Mouse (Mus musculus) neutrophil, adult 5-6 weeks (primary cell): ENCODE data around the gene Magi1. TPM values are rescaled to one million over a fixed set of nuclear protein-coding genes. Genes with fewer than 3 reads are reported as not detected.

ENCODE experiments used
- ATAC-seq: fragments of 151-379, 151-347 bp; 2 replicates; pipeline ENCODE4 v1.8.0; 2017; ENCODE audit warnings: mild to moderate bottlenecking, moderate TSS enrichment; ENCODE audit not compliant: insufficient number of reproducible peaks, poor library complexity, low FRiP score, severe bottlenecking; ENCODE audit errors: extremely low read depth
- total RNA-seq: library from RNA; stranded (forward); fragments of 200-1000 nt; gene quantifications from 2 replicates; pipeline ENCODE4 v1.2.3, GENCODE M21; 2017

Magi1 gene
- total RNA-seq, 1 experiment from 2014 or later: not detected

- ATAC-seq: no peak
Observed at GRCm38 (mm10) chr6:93822221-93822897, 461.4 kb downstream of the Magi1 start.

- ATAC-seq: no peak
Observed at GRCm38 (mm10) chr6:93821512-93821911, 462.2 kb downstream of the Magi1 start.

GRCm38 (mm10) chr6:93819888-93820287 is 463.8 kb downstream of the Magi1 start:
- no peak for ATAC-seq

- ATAC-seq: no peak
Observed at GRCm38 (mm10) chr6:93819282-93819681, 464.4 kb downstream of the Magi1 start.

- ATAC-seq: no peak
Observed at GRCm38 (mm10) chr6:93818494-93818893, 465.2 kb downstream of the Magi1 start.

- no peak for ATAC-seq
Observed at GRCm38 (mm10) chr6:93805407-93805936, 478.2 kb downstream of the Magi1 start.

DNA sequence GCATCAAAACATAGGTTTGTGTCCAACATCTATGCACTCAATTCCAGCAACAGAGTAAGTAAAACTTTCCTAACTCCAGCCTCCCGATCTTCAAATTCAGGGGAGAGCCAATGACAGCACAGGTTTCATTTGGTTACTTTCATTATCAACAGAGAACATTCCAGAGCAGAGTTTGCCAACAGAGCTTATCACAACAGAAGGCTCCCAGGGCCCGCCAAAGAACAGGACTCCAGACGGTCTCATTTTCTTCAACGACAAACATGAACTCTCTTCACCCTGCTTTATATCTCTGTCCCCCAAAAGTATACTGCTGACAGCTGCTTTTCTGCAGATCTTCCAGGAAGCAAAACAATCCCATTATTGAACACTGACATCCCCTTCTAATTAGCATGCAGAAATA is 481.3 kb downstream of the Magi1 start:
- ATAC-seq: no peak

DNA sequence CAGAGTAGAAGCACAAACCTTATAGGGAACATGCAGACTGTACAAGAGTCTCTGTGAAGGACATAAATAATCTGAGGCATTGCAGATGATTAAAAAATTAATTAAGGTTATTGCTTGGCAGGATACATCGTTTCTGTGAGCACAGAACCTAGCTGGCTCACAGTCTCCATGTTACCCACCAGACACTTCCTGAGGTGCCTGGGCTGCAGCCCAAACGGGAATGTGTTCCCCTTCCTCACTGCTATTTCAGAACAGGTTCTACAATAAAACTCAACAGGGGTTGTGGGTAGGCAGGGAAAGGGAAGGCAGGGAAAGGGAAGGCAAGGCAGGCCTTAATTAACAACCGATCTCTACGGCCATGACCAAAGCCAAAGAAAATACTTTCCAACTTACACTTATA is 483.3 kb downstream of the Magi1 start:
- no peak for ATAC-seq

DNA sequence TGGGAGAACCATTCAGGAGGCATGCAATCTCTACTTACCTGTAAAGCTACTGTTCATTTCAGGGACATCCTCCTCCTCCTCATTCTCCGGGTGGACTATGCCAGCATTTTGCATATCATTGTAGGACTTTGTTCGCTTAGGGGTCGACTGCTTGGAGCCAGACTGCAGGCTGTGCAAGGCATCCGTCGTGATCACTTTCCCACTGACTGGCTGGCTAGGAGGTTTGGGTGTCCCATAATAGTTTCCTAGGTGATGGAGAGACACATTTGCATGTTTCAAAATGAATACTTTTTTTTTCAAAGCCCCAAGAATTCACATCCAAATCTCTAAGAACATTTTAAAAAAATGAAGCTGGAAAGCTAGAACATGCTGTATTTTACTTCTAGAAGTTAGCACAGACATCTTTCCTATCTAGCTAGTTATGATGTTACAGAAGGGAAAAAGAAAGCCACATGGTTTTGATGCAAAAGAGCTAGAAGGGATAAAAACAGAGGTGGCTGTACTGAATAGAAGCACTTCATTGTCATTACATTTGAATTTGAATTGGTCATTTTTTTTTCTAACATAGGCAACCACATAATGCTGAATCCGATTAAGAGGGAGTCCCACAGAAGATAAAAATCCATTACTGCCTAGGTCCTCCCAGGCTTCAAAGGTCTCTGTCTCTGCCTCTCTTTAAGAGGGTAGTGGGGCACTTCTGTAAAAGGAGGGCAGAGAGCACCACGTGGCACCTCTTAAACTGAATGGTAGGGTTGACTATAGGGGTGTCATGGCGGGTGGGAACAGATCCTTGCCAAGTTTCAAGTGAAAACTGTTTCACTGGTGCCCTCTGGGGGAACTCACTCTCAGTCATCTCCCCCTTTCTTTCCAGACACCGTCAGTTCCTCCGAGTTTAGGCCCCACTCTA is 491.2 kb downstream of the Magi1 start:
- no peak for ATAC-seq

- ATAC-seq: no peak
Observed at GRCm38 (mm10) chr6:93789721-93790120, 494.0 kb downstream of the Magi1 start.

GRCm38 (mm10) chr6:93787042-93787441 is 496.7 kb downstream of the Magi1 start:
- ATAC-seq: no peak

- no peak for ATAC-seq
Observed at GRCm38 (mm10) chr6:93786220-93786619, 497.5 kb downstream of the Magi1 start.

- no peak for ATAC-seq
Observed at GRCm38 (mm10) chr6:93771081-93771480, 512.6 kb downstream of the Magi1 start.

- no peak for ATAC-seq
Observed at GRCm38 (mm10) chr6:93770283-93771025, 513.3 kb downstream of the Magi1 start.

GRCm38 (mm10) chr6:93758114-93758513 is 525.6 kb downstream of the Magi1 start:
- no peak for ATAC-seq

- ATAC-seq: no peak
Observed at GRCm38 (mm10) chr6:93757353-93758087, 526.2 kb downstream of the Magi1 start.

- ATAC-seq: no peak
Observed at GRCm38 (mm10) chr6:93743145-93743544, 540.6 kb downstream of the Magi1 start.

- ATAC-seq: no peak
Observed at GRCm38 (mm10) chr6:93739786-93740185, 543.9 kb downstream of the Magi1 start.

DNA sequence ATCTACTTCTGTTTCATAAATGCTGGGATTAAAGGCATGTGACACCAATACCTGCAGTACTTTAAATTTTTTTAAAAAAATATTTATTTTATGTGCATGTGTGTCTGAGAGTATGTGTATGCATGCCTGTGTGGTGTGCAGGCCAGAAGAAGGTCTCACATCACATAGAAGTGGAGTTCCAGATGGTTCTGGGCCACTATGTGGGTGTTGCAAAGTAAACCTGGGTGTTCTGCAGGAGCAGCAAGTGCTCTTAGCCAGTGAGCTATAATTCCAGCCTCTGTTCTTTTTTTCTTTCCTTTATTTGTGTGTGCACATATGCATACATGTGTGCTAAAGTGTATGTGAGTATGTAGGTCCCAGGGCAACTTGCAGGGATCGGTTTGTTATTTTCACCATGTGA is 546.6 kb downstream of the Magi1 start:
- ATAC-seq: no peak
